Mouse (Mus musculus) lung, embryonic 15.5 days (tissue): ENCODE results near the gene Nek4. TPM values are rescaled to one million over a fixed set of nuclear protein-coding genes. Genes with fewer than 3 reads are reported as not detected.

ENCODE experiments used
- ATAC-seq: fragments of 200-750 bp; cut with Nextera tagmentation; 2 replicates; pipeline ENCODE4 v1.8.0; 2017; ENCODE audit warnings: moderate number of reproducible peaks, borderline replicate concordance; ENCODE audit not compliant: low FRiP score, low TSS enrichment; ENCODE audit errors: extremely low read depth
- H3K27ac ChIP-seq: fragments of 300-500 bp; sonication (generic); 2 replicates; pipeline ENCODE4 v1.5.1; 2015; ENCODE audit warnings: moderate library complexity, mild to moderate bottlenecking, inconsistent platforms
- H3K27me3 ChIP-seq: fragments of 300-500 bp; sonication (generic); 2 replicates; pipeline ENCODE4 v1.6.1; 2015; ENCODE audit warnings: inconsistent platforms
- H3K36me3 ChIP-seq: fragments of 300-500 bp; sonication (generic); 2 replicates; pipeline ENCODE4 v1.6.1; 2015; ENCODE audit warnings: inconsistent platforms
- H3K4me1 ChIP-seq: fragments of 300-500 bp; sonication (generic); 2 replicates; pipeline ENCODE4 v1.6.1; 2015; ENCODE audit warnings: inconsistent platforms
- H3K4me2 ChIP-seq: fragments of 300-500 bp; sonication (generic); 2 replicates; pipeline ENCODE4 v1.6.1; 2015; ENCODE audit warnings: inconsistent platforms, mild to moderate bottlenecking, moderate library complexity
- H3K4me3 ChIP-seq: fragments of 300-500 bp; sonication (generic); 2 replicates; pipeline ENCODE4 v1.5.1; 2015; ENCODE audit warnings: mild to moderate bottlenecking, inconsistent platforms
- H3K9ac ChIP-seq: fragments of 300-500 bp; sonication (generic); 2 replicates; pipeline ENCODE4 v1.6.1; 2015; ENCODE audit warnings: inconsistent platforms
- H3K9me3 ChIP-seq: fragments of 300-500 bp; sonication (generic); 2 replicates; pipeline ENCODE4 v1.6.1; 2016; ENCODE audit warnings: inconsistent platforms
- WGBS: fragments of 180-500 bp; shearing (Covaris S2); methylation state at CpG from one replicate; pipeline ENCODE4 v1.1.7; 2015; 5-methylcytosine and 5-hydroxymethylcytosine counted together
- polyA plus RNA-seq: library from polyadenylated mRNA; unstranded; fragments of >200 nt; fragmentation: Nextera tagmentation; extraction: Ambion mirVana; gene quantifications from 2 replicates; pipeline ENCODE4 v1.2.1, GENCODE M21; 2015

Nek4 gene
- polyA plus RNA-seq, 1 experiment from 2014 or later = 13.1 TPM

DNA sequence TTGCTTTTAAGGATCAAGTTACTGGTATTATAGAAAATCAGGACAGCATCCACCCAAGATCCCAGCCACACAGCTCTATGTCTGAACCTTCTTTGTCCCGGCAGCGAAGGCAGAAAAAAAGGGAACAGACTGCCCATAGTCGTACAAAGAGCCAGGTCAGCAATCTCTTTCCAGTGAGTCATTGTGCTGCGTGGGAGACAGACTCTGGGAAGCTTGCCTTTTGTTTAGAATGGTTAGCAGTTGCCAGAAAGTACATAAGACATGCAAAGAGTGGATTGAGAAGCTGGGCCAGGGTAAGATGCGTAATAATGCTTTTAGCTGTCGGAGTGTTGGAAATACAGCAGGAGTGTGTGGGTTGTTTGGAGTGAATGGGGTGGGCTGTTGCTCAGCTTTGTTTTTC is 23.0 kb downstream of the Nek4 start:
- no peak for ATAC-seq
- Histone ChIP-seq H3K4me3 (no peak overlapping the region), H3K4me1 (no peaks in the 10 kb centered on the region), H3K36me3 (peaks cover 2% of the 10 kb centered on the region; the same call in 1 of the 2 replicates), H3K27me3 (no peaks in the 10 kb centered on the region), H3K9me3 (no peaks in the 10 kb centered on the region), H3K4me2 (no peak overlapping the region), H3K27ac (no peak overlapping the region), H3K9ac (no peak overlapping the region)
- 66% methylated on average over 6 of the region's 6 CpGs for WGBS

GRCm38 (mm10) chr14:30976222-30976621 is 25.0 kb downstream of the Nek4 start:
- H3K4me2 ChIP-seq = no peak overlapping the region
- no peaks in the 10 kb centered on the region for H3K27me3 ChIP-seq
- 67% methylated on average over 3 of the region's 3 CpGs for WGBS
- ATAC-seq = no peak
- H3K27ac ChIP-seq = no peak overlapping the region
- peaks cover 2% of the 10 kb centered on the region; the same call in 1 of the 2 replicates for H3K36me3 ChIP-seq
- no peak overlapping the region for H3K4me3 ChIP-seq
- no peaks in the 10 kb centered on the region for H3K9me3 ChIP-seq
- H3K4me1 ChIP-seq = no peaks in the 10 kb centered on the region
- no peak overlapping the region for H3K9ac ChIP-seq

DNA sequence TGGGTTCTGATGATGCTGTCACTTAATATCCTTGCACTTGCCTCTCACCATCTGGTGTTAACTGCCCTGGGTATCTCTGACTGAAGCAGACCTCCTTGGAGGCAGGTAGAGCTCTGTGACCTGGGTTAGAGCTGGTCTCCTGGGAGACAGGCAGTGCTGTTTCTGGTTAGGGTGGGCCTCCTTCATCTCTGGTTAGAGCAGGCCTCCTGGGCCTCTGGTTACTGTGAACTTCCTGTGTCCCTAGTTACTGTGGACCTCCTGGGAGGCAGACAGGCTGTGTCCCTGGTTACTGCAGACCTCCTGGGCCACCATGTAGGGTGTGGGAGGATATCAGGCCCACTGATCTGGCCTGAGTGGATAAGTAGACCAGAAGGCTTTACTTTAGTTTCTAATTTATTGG is 45.2 kb downstream of the Nek4 start:
- H3K4me3 ChIP-seq = no peak overlapping the region
- peaks cover 9% of the 10 kb centered on the region for H3K4me1 ChIP-seq
- peaks cover 14% of the 10 kb centered on the region; the same call in 1 of the 2 replicates for H3K36me3 ChIP-seq
- H3K27me3 ChIP-seq = no peaks in the 10 kb centered on the region
- H3K27ac ChIP-seq = no peak overlapping the region
- no peaks in the 10 kb centered on the region for H3K9me3 ChIP-seq
- ATAC-seq = no peak
- H3K4me2 ChIP-seq = no peak overlapping the region
- H3K9ac ChIP-seq = no peak overlapping the region

GRCm38 (mm10) chr14:31000356-31000755 is 49.2 kb downstream of the Nek4 start:
- Histone ChIP-seq H3K27me3 (no peaks in the 10 kb centered on the region), H3K4me1 (peaks cover 17% of the 10 kb centered on the region), H3K9me3 (no peaks in the 10 kb centered on the region), H3K27ac (no peak overlapping the region), H3K4me3 (peak overlapping the region; percentile 93), H3K36me3 (peaks cover 14% of the 10 kb centered on the region; the same call in 1 of the 2 replicates), H3K9ac (peak overlapping the region; percentile 85), H3K4me2 (peak overlapping the region; percentile 83)
- 50% methylated on average over 10 of the region's 10 CpGs for WGBS
- ATAC-seq = no peak

- H3K9ac ChIP-seq = peak overlapping the region; percentile 85
- peak overlapping the region; percentile 93 for H3K4me3 ChIP-seq
- H3K27ac ChIP-seq = peak overlapping the region; percentile 94
- WGBS = 0% methylated on average over 21 of the region's 21 CpGs
- no peaks in the 10 kb centered on the region for H3K27me3 ChIP-seq
- peak; percentile 17 for ATAC-seq
- H3K36me3 ChIP-seq = peaks cover 14% of the 10 kb centered on the region; the same call in 1 of the 2 replicates
- peaks cover 17% of the 10 kb centered on the region for H3K4me1 ChIP-seq
- H3K4me2 ChIP-seq = peak overlapping the region; percentile 83
- H3K9me3 ChIP-seq = no peaks in the 10 kb centered on the region
These were observed 49.7 kb downstream of the Nek4 start for GRCm38 (mm10) chr14:31000816-31001306.

GRCm38 (mm10) chr14:31001307-31002205 is 50.4 kb downstream of the Nek4 start, which contains the start of the genes Glt8d1 and Spcs1:
Gene Glt8d1 (plus strand): TSS chr14:31001400.
Gene Spcs1 (minus strand): TSS chr14:31001672.
- peak within 1 kb of the TSS; percentile 85 for H3K9ac ChIP-seq
- WGBS = under 1% methylated on average over 84 of the region's 84 CpGs
- peak within 1 kb of the TSS; percentile 94 for H3K27ac ChIP-seq
- H3K9me3 ChIP-seq = no peaks in the 10 kb centered on the region
- H3K36me3 ChIP-seq = peaks cover 14% of the 10 kb centered on the region; the same call in 1 of the 2 replicates
- H3K4me1 ChIP-seq = peaks cover 17% of the 10 kb centered on the region
- H3K4me3 ChIP-seq = peak within 1 kb of the TSS; percentile 93
- ATAC-seq = peak; percentile 92
- H3K4me2 ChIP-seq = peak within 1 kb of the TSS; percentile 83
- H3K27me3 ChIP-seq = no peaks in the 10 kb centered on the region

- Histone ChIP-seq H3K27ac (no peak overlapping the region), H3K4me2 (no peak overlapping the region), H3K9me3 (no peaks in the 10 kb centered on the region), H3K4me3 (no peak overlapping the region), H3K9ac (no peak overlapping the region), H3K4me1 (peaks cover 17% of the 10 kb centered on the region), H3K36me3 (peaks cover 21% of the 10 kb centered on the region), H3K27me3 (no peaks in the 10 kb centered on the region)
- 70% methylated on average over 2 of the region's 2 CpGs for WGBS
- no peak for ATAC-seq
These were observed 53.4 kb downstream of the Nek4 start for GRCm38 (mm10) chr14:31004527-31004926.

GRCm38 (mm10) chr14:31006779-31007178 is 55.6 kb downstream of the Nek4 start:
- Histone ChIP-seq H3K9me3 (no peaks in the 10 kb centered on the region), H3K36me3 (peaks cover 44% of the 10 kb centered on the region), H3K9ac (no peak overlapping the region), H3K4me2 (no peak overlapping the region), H3K27ac (no peak overlapping the region), H3K27me3 (no peaks in the 10 kb centered on the region), H3K4me3 (no peak overlapping the region), H3K4me1 (peaks cover 8% of the 10 kb centered on the region)
- WGBS = 73% methylated on average over 5 of the region's 5 CpGs
- ATAC-seq = no peak

DNA sequence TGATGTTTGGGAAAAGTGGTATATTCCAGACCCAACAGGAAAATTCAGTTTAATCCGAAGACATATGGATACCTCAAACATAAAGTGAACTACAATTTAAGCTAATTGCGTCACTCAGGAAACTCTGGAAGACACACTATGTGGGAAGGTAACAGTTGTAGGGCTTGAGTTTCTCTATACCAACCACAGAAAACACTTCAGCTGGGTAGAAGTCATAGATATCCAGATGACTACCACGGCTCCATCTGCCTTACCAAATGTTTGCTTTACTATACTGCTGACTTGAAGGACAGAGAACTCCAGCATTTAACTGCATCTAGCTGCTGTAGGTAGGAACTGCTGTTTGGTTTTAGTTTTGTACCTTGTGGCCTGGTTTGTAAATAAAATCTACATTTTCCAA is 60.4 kb downstream of the Nek4 start:
- H3K27ac ChIP-seq = no peak overlapping the region
- H3K9me3 ChIP-seq = no peaks in the 10 kb centered on the region
- no peak overlapping the region for H3K9ac ChIP-seq
- H3K4me2 ChIP-seq = no peak overlapping the region
- H3K4me1 ChIP-seq = no peaks in the 10 kb centered on the region
- 91% methylated on average over 3 of the region's 3 CpGs for WGBS
- no peak for ATAC-seq
- peaks cover 91% of the 10 kb centered on the region for H3K36me3 ChIP-seq
- H3K27me3 ChIP-seq = no peaks in the 10 kb centered on the region
- H3K4me3 ChIP-seq = no peak overlapping the region

DNA sequence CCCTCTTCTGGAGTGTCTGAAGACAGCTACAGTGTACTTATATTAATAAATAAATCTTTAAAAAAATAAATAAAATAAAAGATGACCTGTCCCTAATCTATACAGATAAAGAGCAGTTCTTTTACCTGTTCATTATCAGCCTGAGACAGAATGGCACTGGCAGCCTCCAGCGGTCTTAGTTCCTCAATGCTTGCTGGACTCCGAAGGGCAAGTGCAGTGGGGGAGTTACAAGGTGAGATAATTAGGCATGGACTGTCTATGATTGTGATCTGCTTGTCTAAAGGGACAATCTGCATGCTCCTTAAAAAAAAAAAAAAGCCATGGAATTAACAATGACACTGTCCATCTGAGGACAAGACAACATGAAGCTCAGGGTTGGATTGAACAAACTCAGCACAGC is 62.8 kb downstream of the Nek4 start:
- H3K4me2 ChIP-seq = no peak overlapping the region
- H3K9me3 ChIP-seq = no peaks in the 10 kb centered on the region
- H3K27me3 ChIP-seq = no peaks in the 10 kb centered on the region
- H3K27ac ChIP-seq = no peak overlapping the region
- no peak overlapping the region for H3K4me3 ChIP-seq
- WGBS = 94% methylated on average over 2 of the region's 2 CpGs
- H3K4me1 ChIP-seq = peaks cover 11% of the 10 kb centered on the region
- no peak for ATAC-seq
- no peak overlapping the region for H3K9ac ChIP-seq
- peaks cover 84% of the 10 kb centered on the region for H3K36me3 ChIP-seq

- peaks cover 65% of the 10 kb centered on the region for H3K36me3 ChIP-seq
These were observed 64.9 kb downstream of the Nek4 start for GRCm38 (mm10) chr14:31016063-31016462.

DNA sequence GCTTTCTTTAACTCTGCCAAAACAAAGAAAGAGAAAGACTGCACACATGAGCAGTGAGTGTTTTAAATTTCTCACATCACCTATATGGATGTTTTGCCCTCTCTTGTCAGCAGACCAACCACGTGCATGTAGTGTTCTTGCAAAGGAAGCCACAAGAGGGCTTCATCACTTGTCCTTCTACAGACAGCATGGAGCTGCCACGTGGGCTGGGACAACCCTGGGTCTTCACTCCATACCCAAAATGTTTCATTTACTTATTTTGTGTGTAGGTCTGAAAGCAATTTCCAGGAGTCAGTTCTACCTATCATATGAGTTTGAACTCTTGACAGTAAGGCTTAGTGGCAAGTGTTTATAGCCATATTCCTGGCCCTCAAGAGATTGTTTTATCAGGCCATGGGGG is 66.7 kb downstream of the Nek4 start:
- Histone ChIP-seq H3K4me1 (peaks cover 21% of the 10 kb centered on the region), H3K27me3 (no peaks in the 10 kb centered on the region), H3K27ac (no peak overlapping the region), H3K9me3 (no peaks in the 10 kb centered on the region), H3K36me3 (peaks cover 51% of the 10 kb centered on the region), H3K4me3 (peak overlapping the region; percentile 74), H3K9ac (peak overlapping the region; percentile 96), H3K4me2 (peak overlapping the region; percentile 68)
- WGBS = 0% methylated on average over 2 of the region's 2 CpGs
- no peak for ATAC-seq

More at GRCm38 (mm10) chr14:31016063-31016462, 64.9 kb downstream of the Nek4 start:
- Histone ChIP-seq H3K4me1 (peaks cover 21% of the 10 kb centered on the region), H3K27ac (no peak overlapping the region), H3K9me3 (no peaks in the 10 kb centered on the region), H3K27me3 (no peaks in the 10 kb centered on the region), H3K4me3 (no peak overlapping the region), H3K9ac (no peak overlapping the region), H3K4me2 (no peak overlapping the region)
- WGBS = 62% methylated on average over 1 of the region's 1 CpGs
- no peak for ATAC-seq
